Mouse (Mus musculus): ENCODE results near the gene Irf2bpl. TPM values are rescaled to one million over a fixed set of nuclear protein-coding genes. Genes with fewer than 3 reads are reported as not detected.

Gene Irf2bpl
- polyA plus RNA-seq, 1 experiment from 2014 or later, result 44.6 TPM

DNA sequence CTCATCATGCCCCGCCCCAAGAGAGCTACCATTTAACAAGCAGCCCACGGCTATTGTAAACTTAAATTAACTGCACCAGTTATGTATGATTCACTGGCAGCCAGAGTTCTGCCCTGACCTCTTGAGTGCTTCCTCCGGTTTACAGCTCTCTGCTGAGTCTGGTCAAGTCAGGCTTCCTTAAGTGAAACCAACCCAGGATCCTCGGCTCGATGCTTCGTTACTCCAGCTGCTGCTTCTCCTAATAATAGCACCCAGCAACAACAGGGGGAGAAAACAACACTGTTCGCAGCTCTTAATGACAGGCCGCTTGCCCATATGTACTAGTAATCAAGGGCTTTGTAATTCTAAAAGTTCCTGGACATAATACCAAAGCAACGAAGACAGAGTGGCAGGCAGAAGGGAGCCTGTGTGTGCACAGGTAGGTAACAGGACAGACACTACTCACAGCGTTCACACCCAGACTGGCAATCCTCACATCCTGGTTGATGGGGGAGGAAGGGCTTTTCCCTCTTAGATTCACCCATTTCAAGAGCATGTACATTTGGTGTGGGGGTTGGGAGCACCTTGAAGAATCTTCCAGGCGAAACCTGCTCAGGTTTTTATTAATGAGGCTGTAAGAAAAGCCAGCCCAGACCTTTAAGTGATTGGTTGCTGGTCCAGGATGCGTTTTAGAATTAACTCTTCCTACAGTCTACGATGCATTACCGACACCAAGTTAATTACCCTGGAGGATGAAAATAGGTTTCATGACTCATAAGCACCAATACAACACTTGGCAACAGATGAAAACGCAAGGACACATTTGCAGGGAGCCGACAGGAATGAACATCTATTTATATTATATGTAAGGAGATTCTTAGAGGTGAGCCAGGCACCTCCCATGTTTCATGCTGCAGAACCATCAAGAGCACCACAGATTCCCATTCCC is 5.9 kb downstream of the Irf2bpl start:
- Histone ChIP-seq H3K4me1 (ENCODE audit: insufficient read depth) (peaks cover 4% of the 10 kb centered on the region; the same call in 1 of the 2 replicates), H3K9me3 (ENCODE audit: low read depth, low read length) (no peaks in the 10 kb centered on the region), H3K27ac (ENCODE audit: low read depth) (peak overlapping the region; percentile 8; the same call in 1 of the 2 replicates), H3K36me3 (ENCODE audit: insufficient read depth) (peaks cover 11% of the 10 kb centered on the region; the same call in 1 of the 2 replicates), H3K27me3 (ENCODE audit: insufficient read depth, low read length) (0 out of 2 replicates have a peak, but pooled peaks cover 2% of the 10 kb centered on the region), H3K4me2 (no peak overlapping the region), H3K4me3 (ENCODE audit: low read depth, low read length) (no peak overlapping the region), H3K9ac (no peak overlapping the region)
- DNase-seq (no peak), ATAC-seq (ENCODE audit: insufficient read depth) (no peak)
- WGBS, result 61% methylated on average over 16 of the region's 16 CpGs
- no peak for TF ChIP-seq CTCF (IDR thresholded peaks at IDR 0.05; ENCODE audit: low read depth)

DNA sequence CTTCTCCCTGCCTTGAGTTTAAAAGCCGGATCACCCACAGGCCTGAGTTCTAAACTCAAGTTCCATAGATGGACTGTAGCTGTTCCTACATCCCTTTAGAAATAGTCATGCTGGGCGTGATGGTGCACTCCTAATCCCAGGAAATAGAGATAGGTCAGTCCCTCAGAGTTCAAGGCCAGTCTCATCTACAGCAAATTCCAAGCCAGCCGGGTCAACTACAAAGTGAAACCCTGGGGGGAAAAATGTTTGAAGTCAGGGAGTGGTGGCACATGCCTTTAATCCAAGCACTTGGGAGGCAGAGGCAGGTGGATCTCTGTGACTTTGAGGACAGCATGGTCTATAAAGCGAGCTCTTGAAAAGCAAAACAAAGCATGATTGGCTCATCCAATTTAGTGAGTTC is 7.6 kb downstream of the Irf2bpl start:
- Histone ChIP-seq H3K27me3 (ENCODE audit: insufficient read depth, low read length) (no peaks in the 10 kb centered on the region), H3K9me3 (ENCODE audit: low read depth, low read length) (no peaks in the 10 kb centered on the region), H3K4me2 (no peak overlapping the region), H3K9ac (no peak overlapping the region), H3K36me3 (ENCODE audit: insufficient read depth) (peaks cover 11% of the 10 kb centered on the region; the same call in 1 of the 2 replicates), H3K4me3 (ENCODE audit: low read depth, low read length) (no peak overlapping the region), H3K27ac (ENCODE audit: low read depth) (no peak overlapping the region), H3K4me1 (ENCODE audit: insufficient read depth) (peaks cover 4% of the 10 kb centered on the region; the same call in 1 of the 2 replicates)
- TF ChIP-seq CTCF (IDR thresholded peaks at IDR 0.05; ENCODE audit: low read depth), result no peak
- no peak for ATAC-seq (ENCODE audit: insufficient read depth)
- no peak for DNase-seq
- WGBS, result 91% methylated on average over 4 of the region's 4 CpGs

GRCm38 (mm10) chr12:86876116-86876515 is 8.5 kb downstream of the Irf2bpl start:
- no peak for DNase-seq
- no peaks in the 10 kb centered on the region for H3K9me3 ChIP-seq (ENCODE audit: low read depth, low read length)
- ATAC-seq (ENCODE audit: insufficient read depth), result no peak
- no peak overlapping the region for H3K4me3 ChIP-seq (ENCODE audit: low read depth, low read length)
- no peak for TF ChIP-seq CTCF (IDR thresholded peaks at IDR 0.05; ENCODE audit: low read depth)
- H3K4me2 ChIP-seq, result no peak overlapping the region
- 82% methylated on average over 5 of the region's 5 CpGs for WGBS
- H3K27me3 ChIP-seq (ENCODE audit: insufficient read depth, low read length), result no peaks in the 10 kb centered on the region
- H3K9ac ChIP-seq, result no peak overlapping the region
- peaks cover 8% of the 10 kb centered on the region; the same call in 1 of the 2 replicates for H3K36me3 ChIP-seq (ENCODE audit: insufficient read depth)
- H3K27ac ChIP-seq (ENCODE audit: low read depth), result no peak overlapping the region
- H3K4me1 ChIP-seq (ENCODE audit: insufficient read depth), result peaks cover 4% of the 10 kb centered on the region; the same call in 1 of the 2 replicates

DNA sequence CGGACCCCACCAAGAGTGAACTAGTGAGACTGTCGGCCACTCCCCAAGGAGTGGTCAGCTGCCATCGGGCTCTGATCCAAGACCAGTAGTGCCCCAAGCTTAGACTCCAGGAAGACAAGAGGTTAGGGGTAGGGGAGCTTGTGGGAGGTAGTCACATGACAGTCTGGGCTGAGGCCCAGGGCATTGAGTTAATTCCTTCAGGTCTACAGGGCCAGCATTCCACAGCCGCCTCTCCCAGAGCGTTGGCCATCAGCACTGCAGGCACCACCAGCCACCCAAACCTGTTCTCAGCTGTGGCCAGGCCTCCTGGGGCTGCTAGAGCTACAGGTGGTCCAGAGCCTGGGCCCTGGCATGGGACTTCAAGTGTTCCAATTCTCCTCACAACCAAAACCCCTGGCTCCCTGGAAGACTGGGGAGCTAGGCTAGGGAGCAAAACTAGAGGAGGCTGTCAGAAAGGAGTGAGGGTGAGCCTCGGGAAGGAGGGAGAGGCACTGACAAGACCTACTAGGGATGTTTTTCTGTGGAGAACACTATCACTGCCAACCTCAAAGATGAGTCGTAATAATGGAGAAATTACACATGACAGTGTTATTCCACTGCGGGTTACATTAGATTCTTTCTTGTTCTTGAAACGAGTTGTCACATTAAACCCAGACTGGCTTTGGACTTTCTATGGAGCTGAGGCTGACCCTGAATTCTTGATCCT is 12.1 kb downstream of the Irf2bpl start:
- Histone ChIP-seq H3K9ac (no peak overlapping the region), H3K9me3 (ENCODE audit: low read depth, low read length) (no peaks in the 10 kb centered on the region), H3K4me1 (ENCODE audit: insufficient read depth) (no peaks in the 10 kb centered on the region), H3K36me3 (ENCODE audit: insufficient read depth) (no peaks in the 10 kb centered on the region), H3K4me2 (no peak overlapping the region), H3K27me3 (ENCODE audit: insufficient read depth, low read length) (no peaks in the 10 kb centered on the region), H3K27ac (ENCODE audit: low read depth) (0 out of 2 replicates have a peak overlapping the region, but pooled peaks have one; percentile 40), H3K4me3 (ENCODE audit: low read depth, low read length) (no peak overlapping the region)
- no peak for TF ChIP-seq CTCF (IDR thresholded peaks at IDR 0.05; ENCODE audit: low read depth)
- 58% methylated on average over 9 of the region's 9 CpGs for WGBS
- ATAC-seq (ENCODE audit: insufficient read depth) (peak; percentile 66), DNase-seq (peak; percentile 54)

DNA sequence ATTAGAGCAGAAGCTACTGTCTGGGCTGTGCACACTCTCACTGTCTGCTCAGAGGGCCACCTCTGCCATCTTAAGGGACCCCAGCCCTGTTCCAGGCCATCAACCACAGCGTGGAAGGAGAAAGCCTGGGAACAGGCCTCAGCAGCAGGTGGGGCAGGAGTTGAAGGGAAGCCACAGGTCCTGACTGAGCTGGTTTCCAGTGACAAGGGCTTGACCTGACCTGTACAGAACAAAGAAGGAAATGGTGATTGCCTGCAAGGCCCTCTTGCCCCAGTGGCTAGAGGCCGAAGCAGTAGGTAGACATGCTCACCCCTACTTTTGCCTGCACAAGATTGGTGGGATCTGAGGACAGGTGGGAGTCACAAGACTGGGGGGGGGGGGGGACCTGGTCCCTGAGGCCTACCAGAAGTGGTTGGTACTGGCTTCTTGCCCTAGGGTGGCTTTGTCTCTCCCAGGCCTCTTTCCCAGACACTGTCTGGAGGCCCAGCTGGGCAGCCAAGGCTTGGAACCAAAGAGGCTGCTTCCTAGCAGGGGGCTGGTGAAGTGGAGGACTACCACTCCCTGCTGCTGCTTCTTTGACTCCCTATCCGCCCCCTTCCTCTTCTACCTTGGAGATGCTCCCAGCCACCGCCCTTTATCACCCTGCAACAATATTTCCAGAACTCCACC is 12.8 kb downstream of the Irf2bpl start:
- no peaks in the 10 kb centered on the region for H3K27me3 ChIP-seq (ENCODE audit: insufficient read depth, low read length)
- ATAC-seq (ENCODE audit: insufficient read depth) (0 out of 2 replicates have a peak, but pooled peaks have one; percentile 6), DNase-seq (no peak)
- H3K9ac ChIP-seq, result no peak overlapping the region
- peak overlapping the region; percentile 42; the same call in 1 of the 2 replicates for H3K27ac ChIP-seq (ENCODE audit: low read depth)
- H3K4me1 ChIP-seq (ENCODE audit: insufficient read depth), result peaks cover 4% of the 10 kb centered on the region; the same call in 1 of the 2 replicates
- TF ChIP-seq CTCF (IDR thresholded peaks at IDR 0.05; ENCODE audit: low read depth), result no peak
- H3K9me3 ChIP-seq (ENCODE audit: low read depth, low read length), result no peaks in the 10 kb centered on the region
- H3K4me3 ChIP-seq (ENCODE audit: low read depth, low read length), result no peak overlapping the region
- 80% methylated on average over 4 of the region's 4 CpGs for WGBS
- no peak overlapping the region for H3K4me2 ChIP-seq
- no peaks in the 10 kb centered on the region for H3K36me3 ChIP-seq (ENCODE audit: insufficient read depth)

GRCm38 (mm10) chr12:86870996-86871395 is 13.6 kb downstream of the Irf2bpl start:
- Histone ChIP-seq H3K36me3 (ENCODE audit: insufficient read depth) (no peaks in the 10 kb centered on the region), H3K4me3 (ENCODE audit: low read depth, low read length) (no peak overlapping the region), H3K27me3 (ENCODE audit: insufficient read depth, low read length) (no peaks in the 10 kb centered on the region), H3K9me3 (ENCODE audit: low read depth, low read length) (no peaks in the 10 kb centered on the region), H3K9ac (no peak overlapping the region), H3K4me1 (ENCODE audit: insufficient read depth) (peaks cover 4% of the 10 kb centered on the region; the same call in 1 of the 2 replicates), H3K4me2 (no peak overlapping the region), H3K27ac (ENCODE audit: low read depth) (no peak overlapping the region)
- ATAC-seq (ENCODE audit: insufficient read depth), result no peak
- DNase-seq, result no peak
- 92% methylated on average over 3 of the region's 3 CpGs for WGBS
- peak; percentile 34; the same call in 1 of the 2 replicates for TF ChIP-seq CTCF (IDR thresholded peaks at IDR 0.05; ENCODE audit: low read depth)

All from lung, embryonic 14.5 days (tissue).